Mouse (Mus musculus): ENCODE measurements around the gene Ccdc24. TPM values are rescaled to one million over a fixed set of nuclear protein-coding genes. Genes with fewer than 3 reads are reported as not detected.

The Ccdc24 gene
- polyA plus RNA-seq, 1 experiment from 2014 or later, result 1.9 TPM

DNA sequence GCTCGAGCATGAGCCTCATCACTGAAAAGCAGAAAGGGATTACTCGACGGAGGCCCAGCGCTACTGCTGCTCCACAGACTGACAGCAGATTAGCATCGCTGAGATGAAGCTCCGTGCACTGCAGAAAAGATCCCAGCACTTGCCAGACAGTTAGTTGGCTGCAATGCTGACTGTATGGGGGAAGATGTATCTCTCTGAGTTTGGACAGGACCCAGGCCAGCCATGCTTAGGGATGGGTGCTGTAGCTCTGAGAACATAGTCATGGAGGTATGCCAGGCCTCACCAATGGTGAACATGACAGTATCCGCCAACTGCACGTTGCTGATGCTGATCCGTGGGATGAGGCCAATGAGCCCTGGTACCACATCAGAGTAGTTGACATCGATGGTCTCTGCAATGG, 31.7 kb upstream of the Ccdc24 start:
- no peaks in the 10 kb centered on the region for H3K9me3 ChIP-seq (ENCODE audit: control insufficient read depth, low read length)
- H3K4me2 ChIP-seq (ENCODE audit: low read length), result no peak overlapping the region
- peaks cover 80% of the 10 kb centered on the region for H3K36me3 ChIP-seq (ENCODE audit: control insufficient read depth, insufficient read depth, low read length)
- no peaks in the 10 kb centered on the region for H3K27me3 ChIP-seq (replicated peaks; ENCODE audit: control insufficient read depth, insufficient read depth, low read length)
- 0 out of 2 replicates have a peak, but pooled peaks cover 5% of the 10 kb centered on the region for H3K4me1 ChIP-seq (replicated peaks; ENCODE audit: control insufficient read depth, insufficient read depth, low read length)
- no peak overlapping the region for H3K4me3 ChIP-seq (ENCODE audit: low read depth, low read length)
- no peak for ATAC-seq (replicated peaks; ENCODE audit: low FRiP score, low TSS enrichment, low read depth)
- no peak overlapping the region for H3K27ac ChIP-seq (ENCODE audit: low read depth)
- H3K9ac ChIP-seq (ENCODE audit: low read length), result no peak overlapping the region
- no peak for DNase-seq (ENCODE audit: low spot score)
- 89% methylated on average over 10 of the region's 10 CpGs for whole genome bisulfite sequencing

DNA sequence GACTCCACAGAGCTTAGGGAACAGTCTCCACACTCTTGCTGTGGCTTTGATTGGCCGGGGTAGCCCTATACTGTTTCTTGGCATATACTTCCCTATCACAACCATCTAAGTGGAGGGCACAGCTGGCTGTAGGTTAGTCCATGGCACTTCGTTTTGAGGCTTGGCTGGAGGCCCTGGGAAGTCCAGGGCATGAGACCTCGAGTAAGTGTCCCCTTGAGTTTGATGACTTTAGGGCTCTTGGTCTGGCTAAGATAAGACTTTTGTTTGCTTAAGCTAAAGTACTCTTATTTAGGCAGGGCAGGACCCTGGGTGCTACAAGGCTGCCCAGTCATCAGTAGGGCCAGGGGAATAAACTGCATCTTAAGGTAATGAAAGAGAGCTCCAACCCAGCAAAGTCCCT, 25.8 kb upstream of the Ccdc24 start:
- Histone ChIP-seq H3K36me3 (ENCODE audit: control insufficient read depth, insufficient read depth, low read length) (peaks cover 91% of the 10 kb centered on the region), H3K9ac (ENCODE audit: low read length) (no peak overlapping the region), H3K27me3 (replicated peaks; ENCODE audit: control insufficient read depth, insufficient read depth, low read length) (no peaks in the 10 kb centered on the region), H3K4me1 (replicated peaks; ENCODE audit: control insufficient read depth, insufficient read depth, low read length) (no peaks in the 10 kb centered on the region), H3K4me2 (ENCODE audit: low read length) (no peak overlapping the region), H3K4me3 (ENCODE audit: low read depth, low read length) (no peak overlapping the region), H3K9me3 (ENCODE audit: control insufficient read depth, low read length) (no peaks in the 10 kb centered on the region), H3K27ac (ENCODE audit: low read depth) (no peak overlapping the region)
- DNase-seq (ENCODE audit: low spot score) (no peak), ATAC-seq (replicated peaks; ENCODE audit: low FRiP score, low TSS enrichment, low read depth) (no peak)
- 81% methylated on average over 3 of the region's 3 CpGs for WGBS

DNA sequence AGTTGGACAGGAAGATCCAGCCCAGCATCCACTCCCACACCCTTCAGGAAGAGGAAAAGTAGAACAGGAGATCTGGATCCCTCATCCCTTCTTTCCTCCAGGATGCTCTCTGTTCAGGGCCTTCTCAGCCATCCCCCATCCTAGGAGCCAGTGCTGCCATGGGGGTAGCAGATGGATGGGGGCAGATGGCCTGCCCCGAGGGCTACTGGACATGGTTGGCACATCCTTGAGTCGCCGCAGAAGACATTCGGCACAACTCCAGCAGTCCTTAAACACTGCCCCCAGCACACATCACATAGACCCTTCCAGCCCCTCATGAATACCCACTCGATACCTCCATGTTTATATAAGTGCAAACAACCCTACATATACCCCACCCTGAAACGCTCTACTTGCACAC, 23.7 kb upstream of the Ccdc24 start:
- 92% methylated on average over 6 of the region's 6 CpGs for WGBS
- Histone ChIP-seq H3K4me2 (ENCODE audit: low read length) (no peak overlapping the region), H3K9me3 (ENCODE audit: control insufficient read depth, low read length) (no peaks in the 10 kb centered on the region), H3K9ac (ENCODE audit: low read length) (no peak overlapping the region), H3K4me1 (replicated peaks; ENCODE audit: control insufficient read depth, insufficient read depth, low read length) (peaks cover 3% of the 10 kb centered on the region; the same call in 1 of the 2 replicates), H3K36me3 (ENCODE audit: control insufficient read depth, insufficient read depth, low read length) (peaks cover 70% of the 10 kb centered on the region), H3K27me3 (replicated peaks; ENCODE audit: control insufficient read depth, insufficient read depth, low read length) (no peaks in the 10 kb centered on the region), H3K27ac (ENCODE audit: low read depth) (no peak overlapping the region), H3K4me3 (ENCODE audit: low read depth, low read length) (no peak overlapping the region)
- DNase-seq (ENCODE audit: low spot score), result no peak
- ATAC-seq (replicated peaks; ENCODE audit: low FRiP score, low TSS enrichment, low read depth), result no peak

DNA sequence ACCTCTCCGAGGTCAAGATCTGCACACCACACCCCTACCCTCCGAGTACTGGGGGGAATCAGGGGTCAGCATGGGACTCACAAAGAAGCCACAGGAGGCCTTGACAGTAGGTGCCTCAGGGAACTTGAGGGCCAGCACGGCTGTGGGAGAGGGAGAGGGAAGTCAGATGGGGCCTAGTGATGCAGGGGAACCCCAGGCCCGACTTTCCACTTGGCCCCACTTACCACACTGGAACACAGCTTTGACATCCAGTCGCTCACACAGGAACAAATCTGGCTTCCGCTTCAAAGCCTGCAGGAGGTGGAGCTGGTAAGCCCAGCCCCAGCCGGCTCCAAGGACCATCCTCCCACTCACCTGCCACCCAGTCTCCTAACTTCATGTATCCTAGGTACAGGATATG, 23.0 kb upstream of the Ccdc24 start:
- WGBS, result 83% methylated on average over 7 of the region's 7 CpGs
- peaks cover 63% of the 10 kb centered on the region for H3K36me3 ChIP-seq (ENCODE audit: control insufficient read depth, insufficient read depth, low read length)
- no peak for ATAC-seq (replicated peaks; ENCODE audit: low FRiP score, low TSS enrichment, low read depth)

DNA sequence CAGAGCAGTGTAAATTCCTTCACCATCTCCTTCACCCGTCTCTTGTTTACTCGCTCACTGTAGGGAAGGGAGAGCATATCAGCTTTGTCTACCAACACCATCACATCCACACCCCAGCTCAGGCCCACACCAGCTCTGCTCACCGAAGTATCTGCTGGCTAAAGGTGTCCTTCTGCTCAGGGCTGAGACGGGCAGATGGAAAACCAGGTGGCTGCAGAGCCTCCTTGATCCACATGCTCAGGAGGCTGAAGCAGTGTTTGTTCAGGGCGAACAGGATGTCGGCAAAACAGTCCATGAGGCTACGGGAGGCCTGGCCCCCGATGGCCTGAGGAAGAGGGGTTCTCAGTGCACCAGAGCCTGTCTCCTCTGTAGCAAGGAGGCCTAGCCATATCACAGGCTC, 22.2 kb upstream of the Ccdc24 start:
- Histone ChIP-seq H3K9me3 (ENCODE audit: control insufficient read depth, low read length) (no peaks in the 10 kb centered on the region), H3K36me3 (ENCODE audit: control insufficient read depth, insufficient read depth, low read length) (peaks cover 60% of the 10 kb centered on the region), H3K27ac (ENCODE audit: low read depth) (no peak overlapping the region), H3K9ac (ENCODE audit: low read length) (no peak overlapping the region), H3K4me2 (ENCODE audit: low read length) (no peak overlapping the region), H3K4me3 (ENCODE audit: low read depth, low read length) (no peak overlapping the region), H3K4me1 (replicated peaks; ENCODE audit: control insufficient read depth, insufficient read depth, low read length) (peaks cover 6% of the 10 kb centered on the region; the same call in 1 of the 2 replicates), H3K27me3 (replicated peaks; ENCODE audit: control insufficient read depth, insufficient read depth, low read length) (no peaks in the 10 kb centered on the region)
- DNase-seq (ENCODE audit: low spot score) (no peak), ATAC-seq (replicated peaks; ENCODE audit: low FRiP score, low TSS enrichment, low read depth) (no peak)
- WGBS, result 86% methylated on average over 8 of the region's 8 CpGs

More for the DNA sequence above, 23.0 kb upstream of the Ccdc24 start:
- Histone ChIP-seq H3K4me2 (ENCODE audit: low read length) (no peak overlapping the region), H3K9me3 (ENCODE audit: control insufficient read depth, low read length) (no peaks in the 10 kb centered on the region), H3K4me1 (replicated peaks; ENCODE audit: control insufficient read depth, insufficient read depth, low read length) (peaks cover 6% of the 10 kb centered on the region; the same call in 1 of the 2 replicates), H3K27me3 (replicated peaks; ENCODE audit: control insufficient read depth, insufficient read depth, low read length) (no peaks in the 10 kb centered on the region), H3K27ac (ENCODE audit: low read depth) (no peak overlapping the region), H3K4me3 (ENCODE audit: low read depth, low read length) (no peak overlapping the region), H3K9ac (ENCODE audit: low read length) (no peak overlapping the region)
- DNase-seq (ENCODE audit: low spot score), result no peak

DNA sequence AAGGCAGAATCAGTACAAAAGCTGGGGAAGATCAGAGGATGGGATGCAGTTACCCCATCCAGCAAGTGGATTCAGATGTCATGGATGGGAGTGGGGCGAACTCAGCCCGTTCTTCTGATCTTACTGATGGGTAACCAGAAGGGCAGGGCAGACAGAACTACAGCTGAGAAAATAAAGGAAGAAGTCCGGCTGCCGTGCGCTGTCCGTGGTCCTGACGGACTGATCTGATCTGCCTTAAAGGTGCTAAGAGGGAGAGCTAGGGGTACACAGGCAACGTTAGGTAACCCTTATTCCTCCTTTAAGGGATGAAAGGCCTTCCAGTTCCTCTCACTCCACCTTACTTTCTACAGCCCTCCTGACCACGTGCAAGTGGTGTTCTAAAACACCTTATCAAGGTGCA, 21.0 kb upstream of the Ccdc24 start:
- H3K4me1 ChIP-seq (replicated peaks; ENCODE audit: control insufficient read depth, insufficient read depth, low read length), result peaks cover 6% of the 10 kb centered on the region; the same call in 1 of the 2 replicates
- no peaks in the 10 kb centered on the region for H3K9me3 ChIP-seq (ENCODE audit: control insufficient read depth, low read length)
- no peak for ATAC-seq (replicated peaks; ENCODE audit: low FRiP score, low TSS enrichment, low read depth)
- peaks cover 56% of the 10 kb centered on the region for H3K36me3 ChIP-seq (ENCODE audit: control insufficient read depth, insufficient read depth, low read length)
- H3K4me3 ChIP-seq (ENCODE audit: low read depth, low read length), result no peak overlapping the region
- no peak overlapping the region for H3K9ac ChIP-seq (ENCODE audit: low read length)
- H3K27ac ChIP-seq (ENCODE audit: low read depth), result no peak overlapping the region
- DNase-seq (ENCODE audit: low spot score), result peak; percentile 87
- H3K4me2 ChIP-seq (ENCODE audit: low read length), result no peak overlapping the region
- WGBS, result 19% methylated on average over 9 of the region's 9 CpGs
- H3K27me3 ChIP-seq (replicated peaks; ENCODE audit: control insufficient read depth, insufficient read depth, low read length), result no peaks in the 10 kb centered on the region

DNA sequence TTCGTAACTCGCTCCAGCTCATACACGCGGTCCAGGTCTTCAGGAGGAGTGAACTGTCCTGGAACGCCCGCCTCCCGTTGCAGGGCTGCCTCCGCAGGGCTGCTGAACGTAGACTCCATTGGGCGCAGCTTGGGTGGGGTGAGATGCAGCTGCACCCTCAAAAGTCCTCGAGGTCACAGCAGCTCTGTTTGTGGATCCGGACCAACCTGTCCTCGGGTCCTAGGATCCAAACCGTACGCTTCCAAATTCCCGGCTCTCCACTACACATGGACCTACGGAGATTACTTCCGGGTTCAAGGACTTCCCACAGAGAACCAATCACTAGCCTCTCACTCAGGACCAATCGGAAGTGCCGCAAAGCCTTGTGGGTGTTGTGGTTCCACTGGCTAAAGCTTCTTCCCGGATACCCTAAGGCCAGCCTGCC, 19.4 kb upstream of the Ccdc24 start, which contains the start of gene Dph2:
Dph2 (minus strand) TSS at position 295 of the 424 bp plus-strand sequence.
- WGBS, result under 1% methylated on average over 21 of the region's 21 CpGs
- H3K9me3 ChIP-seq (ENCODE audit: control insufficient read depth, low read length), result no peaks in the 10 kb centered on the region
- peak; percentile 85 for ATAC-seq (replicated peaks; ENCODE audit: low FRiP score, low TSS enrichment, low read depth)
- no peaks in the 10 kb centered on the region for H3K27me3 ChIP-seq (replicated peaks; ENCODE audit: control insufficient read depth, insufficient read depth, low read length)
- peak within 1 kb of the TSS; percentile 81 for H3K4me3 ChIP-seq (ENCODE audit: low read depth, low read length)
- H3K9ac ChIP-seq (ENCODE audit: low read length), result peak within 1 kb of the TSS; percentile 48
- H3K36me3 ChIP-seq (ENCODE audit: control insufficient read depth, insufficient read depth, low read length), result peaks cover 42% of the 10 kb centered on the region
- H3K4me1 ChIP-seq (replicated peaks; ENCODE audit: control insufficient read depth, insufficient read depth, low read length), result peaks cover 6% of the 10 kb centered on the region; the same call in 1 of the 2 replicates
- peak within 1 kb of the TSS; percentile 91 for H3K4me2 ChIP-seq (ENCODE audit: low read length)
- DNase-seq (ENCODE audit: low spot score), result peak; percentile 84
- no peak within 1 kb of the TSS for H3K27ac ChIP-seq (ENCODE audit: low read depth)

DNA sequence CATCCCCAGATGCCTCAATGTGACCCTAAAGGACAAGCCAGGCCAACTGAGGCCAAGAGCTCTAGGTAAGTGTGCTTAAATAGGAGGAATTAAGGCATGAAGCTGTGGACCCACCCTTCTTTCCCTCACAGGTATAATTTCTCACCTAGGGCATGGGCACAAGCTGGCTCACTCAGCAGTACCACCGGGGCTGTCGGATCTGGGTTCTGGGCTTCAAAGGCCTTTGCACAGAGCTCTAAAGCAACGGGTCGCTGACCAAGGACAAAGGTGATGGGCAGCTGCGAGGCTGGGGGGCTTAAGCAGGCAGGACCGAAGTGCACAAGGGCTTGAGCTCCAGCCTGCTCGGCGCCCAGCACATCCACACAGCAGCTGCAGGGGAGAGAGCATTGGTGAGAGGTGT, 18.4 kb upstream of the Ccdc24 start:
- peak overlapping the region; percentile 81; the same call in 1 of the 2 replicates for H3K4me3 ChIP-seq (ENCODE audit: low read depth, low read length)
- peaks cover 34% of the 10 kb centered on the region for H3K36me3 ChIP-seq (ENCODE audit: control insufficient read depth, insufficient read depth, low read length)
- H3K9me3 ChIP-seq (ENCODE audit: control insufficient read depth, low read length), result no peaks in the 10 kb centered on the region
- H3K9ac ChIP-seq (ENCODE audit: low read length), result no peak overlapping the region
- DNase-seq (ENCODE audit: low spot score) (no peak), ATAC-seq (replicated peaks; ENCODE audit: low FRiP score, low TSS enrichment, low read depth) (no peak)
- H3K4me2 ChIP-seq (ENCODE audit: low read length), result peak overlapping the region; percentile 91; the same call in 1 of the 2 replicates
- 87% methylated on average over 8 of the region's 8 CpGs for WGBS
- H3K27ac ChIP-seq (ENCODE audit: low read depth), result no peak overlapping the region
- H3K27me3 ChIP-seq (replicated peaks; ENCODE audit: control insufficient read depth, insufficient read depth, low read length), result no peaks in the 10 kb centered on the region
- H3K4me1 ChIP-seq (replicated peaks; ENCODE audit: control insufficient read depth, insufficient read depth, low read length), result peaks cover 12% of the 10 kb centered on the region

DNA sequence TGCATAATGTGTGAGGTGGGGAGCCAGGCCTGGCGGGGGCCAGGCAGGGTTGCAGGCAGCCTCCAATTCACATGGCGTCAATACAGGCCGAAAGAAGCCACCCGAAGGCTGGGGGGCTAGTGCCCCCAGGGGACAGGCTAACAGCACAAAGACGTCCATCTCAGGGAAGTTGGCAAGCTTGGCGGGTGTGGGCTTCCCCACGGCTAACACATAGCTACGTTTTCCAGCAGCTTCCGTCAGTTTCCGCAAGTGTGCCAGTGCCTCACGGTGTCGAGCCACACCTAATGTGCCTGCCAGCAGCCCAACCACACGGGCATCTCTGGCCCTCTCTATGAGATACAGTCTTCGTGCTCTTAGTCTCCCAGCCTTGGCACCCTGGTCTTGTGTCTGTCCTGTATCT, 17.7 kb upstream of the Ccdc24 start:
- H3K4me1 ChIP-seq (replicated peaks; ENCODE audit: control insufficient read depth, insufficient read depth, low read length), result peaks cover 12% of the 10 kb centered on the region
- H3K4me3 ChIP-seq (ENCODE audit: low read depth, low read length), result no peak overlapping the region
- ATAC-seq (replicated peaks; ENCODE audit: low FRiP score, low TSS enrichment, low read depth) (no peak), DNase-seq (ENCODE audit: low spot score) (no peak)
- H3K4me2 ChIP-seq (ENCODE audit: low read length), result no peak overlapping the region
- peaks cover 34% of the 10 kb centered on the region for H3K36me3 ChIP-seq (ENCODE audit: control insufficient read depth, insufficient read depth, low read length)
- H3K9me3 ChIP-seq (ENCODE audit: control insufficient read depth, low read length), result no peaks in the 10 kb centered on the region
- H3K27ac ChIP-seq (ENCODE audit: low read depth), result no peak overlapping the region
- H3K27me3 ChIP-seq (replicated peaks; ENCODE audit: control insufficient read depth, insufficient read depth, low read length), result no peaks in the 10 kb centered on the region
- no peak overlapping the region for H3K9ac ChIP-seq (ENCODE audit: low read length)
- 91% methylated on average over 14 of the region's 14 CpGs for WGBS
